Mouse (Mus musculus) hindlimb bud, embryonic 11.5 days (tissue): ENCODE results near the gene Fut8.
"Not testable (repeated sequence)": the region's sequence is repeated elsewhere in the genome, so short reads cannot be mapped to it uniquely, and the experiment has no call there.

Experiments
- DNase-seq: peaks from one replicate; pipeline ENCODE4 v3.0.0-alpha.2; 2012; ENCODE audit warnings: low read depth, low spot score; ENCODE audit errors: extremely low spot score

Gene Fut8

DNA sequence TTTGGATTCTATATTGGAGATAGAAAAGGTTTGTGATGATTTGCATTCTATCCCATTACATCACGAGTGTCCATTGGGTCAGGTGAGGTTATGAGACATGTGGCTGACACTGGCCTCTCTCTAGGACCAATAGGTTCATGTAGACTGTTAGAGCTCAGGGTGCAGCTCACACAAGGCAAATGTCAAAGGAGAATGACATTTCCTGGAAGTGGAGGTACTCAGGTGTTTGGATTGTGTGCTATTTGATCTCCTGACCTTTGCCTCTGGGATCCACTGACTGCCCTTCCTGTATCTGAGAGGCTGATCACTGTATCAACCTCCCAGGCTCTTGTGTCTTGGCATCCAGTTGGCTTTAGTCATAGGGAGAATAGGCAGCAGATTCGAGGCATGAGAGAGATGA is 260.2 kb downstream of the Fut8 start:
- DNase-seq, result no peak

DNA sequence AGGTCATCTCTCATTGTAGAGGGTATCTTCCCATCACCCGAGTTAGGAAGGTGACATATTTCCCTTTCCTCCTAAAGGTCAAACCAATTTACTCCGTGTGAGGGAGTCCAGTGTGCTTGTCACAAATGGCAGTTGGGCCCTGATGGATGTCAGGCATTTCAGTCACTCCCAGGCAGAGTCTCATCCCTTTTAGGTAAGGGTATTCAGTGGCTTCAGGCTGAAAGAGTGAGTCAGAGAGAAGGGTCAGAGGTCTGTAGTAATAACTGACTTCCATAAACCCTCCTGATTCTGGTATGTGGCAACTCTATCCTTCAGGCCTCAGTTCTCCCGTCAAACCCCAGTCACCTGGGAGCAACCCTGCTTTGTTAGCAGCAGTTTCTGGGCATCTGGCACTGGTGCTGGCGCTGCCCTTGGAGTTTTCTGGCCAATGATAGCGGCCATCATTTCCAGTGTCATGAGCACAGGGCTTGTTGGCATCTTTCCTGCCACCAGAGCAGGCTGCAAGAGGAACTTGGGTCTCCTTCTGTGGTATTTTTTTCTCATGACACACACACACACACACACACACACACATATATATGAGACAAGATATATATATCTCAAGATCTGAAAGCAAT is 262.6 kb downstream of the Fut8 start:
- DNase-seq, result no peak

DNA sequence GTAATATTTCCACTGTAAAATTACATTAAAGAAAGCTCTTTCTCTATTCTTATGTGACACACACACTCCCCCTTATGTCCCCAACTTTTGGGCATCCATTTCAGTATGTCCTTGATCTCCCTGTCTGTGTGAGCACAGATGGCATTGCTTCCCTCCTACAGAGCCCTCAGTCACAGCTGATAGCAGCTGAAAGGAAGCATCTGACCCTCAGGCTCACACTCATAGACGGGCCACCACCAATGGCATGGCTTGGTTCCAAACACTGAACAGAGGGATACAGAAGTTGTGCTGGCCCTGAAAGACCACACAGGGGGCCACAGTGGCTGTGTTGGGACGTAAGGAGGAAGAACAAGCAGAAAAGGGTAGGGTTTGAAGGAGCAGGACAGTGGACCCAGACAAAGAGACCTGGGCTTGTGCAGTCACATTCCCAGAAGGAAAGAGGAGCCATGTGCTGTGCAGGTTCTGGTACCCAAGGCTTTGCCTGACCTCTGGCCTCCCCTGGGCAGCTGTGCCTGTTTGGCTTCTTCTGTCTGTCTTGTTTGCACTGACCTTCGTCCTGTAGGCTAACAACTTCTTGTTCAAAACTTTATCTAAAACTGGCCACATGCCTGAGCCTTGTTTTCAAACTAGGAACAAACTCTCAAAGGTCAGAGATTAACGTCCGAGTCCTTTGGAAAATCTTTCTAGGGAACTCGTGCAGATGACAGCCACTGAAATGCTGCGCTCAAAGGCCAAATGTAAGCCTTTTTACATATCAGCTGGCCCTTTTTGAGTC is 263.7 kb downstream of the Fut8 start:
- no peak for DNase-seq

DNA sequence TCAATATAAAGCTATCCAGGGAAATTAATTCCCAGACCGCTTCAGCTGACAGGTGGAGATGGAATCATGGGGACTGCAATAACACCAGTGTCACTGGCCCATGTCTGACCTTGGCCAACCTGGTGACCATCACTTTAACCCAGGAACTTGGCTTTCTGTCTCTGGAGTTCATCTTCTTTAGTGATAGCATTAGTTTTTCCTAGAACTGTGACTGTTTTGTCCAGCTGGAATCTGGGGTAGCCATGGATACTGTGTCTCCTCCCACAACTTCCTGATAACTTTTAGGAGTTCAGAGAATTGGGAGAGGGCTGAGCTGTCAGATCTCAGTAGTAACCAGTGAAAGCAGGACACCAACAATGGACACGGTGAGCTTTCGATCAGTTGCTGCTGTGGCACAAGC is 264.3 kb downstream of the Fut8 start:
- no peak for DNase-seq

DNA sequence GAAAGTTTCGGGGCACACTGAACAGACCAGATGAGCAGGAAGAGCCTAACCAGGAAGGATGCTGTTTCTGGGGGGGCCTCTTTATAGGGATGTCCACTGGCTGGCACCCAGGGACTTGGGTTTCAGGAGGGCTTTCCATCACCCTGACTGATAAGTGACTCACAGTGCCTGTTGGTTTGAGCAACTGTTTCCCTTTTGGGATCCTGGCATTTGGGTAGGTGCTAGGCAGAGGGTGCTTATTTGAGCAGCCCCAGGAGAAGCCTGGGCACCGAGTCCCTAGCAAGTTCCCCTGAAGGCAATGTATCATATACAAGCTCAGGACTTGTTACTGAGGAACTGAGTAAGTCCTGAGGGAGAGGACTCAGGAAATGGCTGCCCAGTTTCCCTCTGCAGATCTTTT is 267.5 kb downstream of the Fut8 start:
- DNase-seq, result no peak

GRCm38 (mm10) chr12:77507770-77508169 is 269.8 kb downstream of the Fut8 start:
- no peak for DNase-seq

GRCm38 (mm10) chr12:77510758-77511157 is 272.8 kb downstream of the Fut8 start:
- DNase-seq, result no peak

- DNase-seq, result no peak
Observed at GRCm38 (mm10) chr12:77511206-77511605, 273.3 kb downstream of the Fut8 start.

DNA sequence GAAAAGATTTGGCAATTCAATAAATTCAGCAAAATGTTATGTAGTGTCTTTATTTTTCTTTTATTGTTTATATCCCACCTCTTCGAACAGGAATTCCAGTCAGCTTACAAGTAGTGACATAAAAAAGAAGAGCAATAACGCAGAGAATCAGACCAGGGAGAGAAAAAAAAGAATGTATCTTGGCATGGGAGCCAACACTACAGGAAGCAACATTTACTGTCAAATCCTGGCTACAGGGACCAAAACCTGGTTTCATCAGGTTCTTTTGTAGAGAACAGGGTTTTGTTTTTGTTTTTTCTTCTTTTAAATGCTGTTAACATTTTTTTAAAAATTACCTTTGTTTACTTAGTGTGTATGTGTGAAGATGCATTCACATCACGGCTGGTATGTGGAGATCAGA is 273.7 kb downstream of the Fut8 start:
- DNase-seq, result no peak

DNA sequence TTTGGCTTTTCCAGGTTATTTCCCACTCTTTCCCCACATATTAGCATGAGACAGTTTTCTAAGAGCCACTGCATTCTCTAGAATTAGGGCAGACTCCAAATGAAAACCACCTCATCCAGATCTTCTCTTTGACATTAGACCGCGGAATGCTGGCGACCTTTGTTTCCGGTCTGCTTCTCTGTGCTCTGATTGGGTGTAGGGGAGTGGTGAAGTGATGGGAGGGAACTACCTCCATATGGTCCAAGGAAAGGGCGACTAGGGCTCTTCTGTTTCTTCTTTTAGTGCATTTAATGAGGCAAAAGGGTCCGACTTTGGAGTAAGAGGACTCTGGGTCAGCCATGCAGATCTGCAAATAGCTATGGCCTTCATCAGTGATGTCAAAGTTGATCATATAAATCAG is 278.9 kb downstream of the Fut8 start:
- no peak for DNase-seq

- DNase-seq, result no peak
Observed at GRCm38 (mm10) chr12:77517691-77518090, 279.8 kb downstream of the Fut8 start.

- no peak for DNase-seq
Observed at GRCm38 (mm10) chr12:77519534-77520102, 281.7 kb downstream of the Fut8 start.

- DNase-seq, result not testable (repeated sequence)
Observed at GRCm38 (mm10) chr12:77524014-77524413, 286.1 kb downstream of the Fut8 start.
